Mouse (Mus musculus) kidney, postnatal 36 days (tissue): Measurements from ENCODE around the gene Adcyap1r1.
A peak's percentile ranks its signal among the peaks of the same experiment; 100 is the strongest.

Source experiments
- DNase-seq, 2 experiments: peaks; one replicate each; pipeline ENCODE4 v3.0.0; 2021 to 2022; ENCODE audit warnings: mixed read lengths in 2 of 2

Gene Adcyap1r1

DNA sequence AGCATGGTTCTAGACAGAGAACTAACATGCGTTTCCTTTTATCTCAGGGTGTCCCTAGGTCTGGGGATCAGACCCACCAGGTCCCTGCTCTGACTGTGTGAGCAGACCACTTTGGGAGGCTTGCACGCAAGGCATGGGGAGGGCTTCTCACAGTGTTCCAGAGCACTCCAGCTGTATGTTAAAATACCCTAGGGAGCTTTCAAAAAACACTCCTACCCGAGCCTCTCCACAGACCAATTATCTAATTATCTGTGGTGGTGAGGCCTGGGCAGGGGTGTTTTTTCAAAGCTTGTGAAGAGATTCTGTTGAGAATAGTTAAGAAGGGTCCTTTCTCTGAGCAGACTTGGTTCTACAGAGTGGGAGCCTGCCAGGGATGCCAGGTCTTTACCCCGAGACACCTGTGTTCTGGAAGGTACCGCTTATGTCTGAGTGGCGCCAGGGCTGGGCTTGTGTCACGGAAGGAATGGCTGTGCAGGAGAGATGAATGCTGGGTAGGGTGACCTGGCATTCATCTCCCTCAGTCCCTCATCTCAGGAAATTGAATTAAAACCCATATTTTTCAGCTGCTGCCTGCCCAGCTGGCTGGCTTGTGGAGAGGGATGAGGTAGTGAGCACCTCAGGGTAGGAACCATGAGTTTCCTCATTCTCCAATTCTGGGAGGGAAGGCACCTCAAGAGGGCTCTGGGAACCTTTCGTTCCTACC, 2.7 kb upstream of the Adcyap1r1 start:
- DNase-seq: no peak

DNA sequence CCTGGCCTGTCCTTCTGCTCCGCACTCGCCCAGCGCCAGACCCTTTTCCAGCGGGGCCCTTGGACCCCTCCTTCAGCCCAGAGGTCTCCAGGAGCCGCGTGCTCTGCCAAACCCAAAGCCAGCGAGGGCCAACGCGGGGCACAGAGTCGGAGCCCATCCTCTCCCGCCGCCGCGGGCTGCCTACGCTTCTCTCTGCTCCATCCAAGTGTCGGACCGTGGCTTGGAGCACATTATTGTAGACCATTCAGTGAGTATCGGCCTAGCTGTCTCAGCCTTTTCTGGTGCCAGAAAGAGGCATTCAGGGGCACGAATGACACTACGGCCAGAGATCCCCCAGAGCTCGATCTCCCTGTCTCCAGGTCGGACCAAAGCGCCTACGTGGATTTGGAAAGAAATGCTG, 603 bp downstream of the Adcyap1r1 start:
- no peak for DNase-seq

DNA sequence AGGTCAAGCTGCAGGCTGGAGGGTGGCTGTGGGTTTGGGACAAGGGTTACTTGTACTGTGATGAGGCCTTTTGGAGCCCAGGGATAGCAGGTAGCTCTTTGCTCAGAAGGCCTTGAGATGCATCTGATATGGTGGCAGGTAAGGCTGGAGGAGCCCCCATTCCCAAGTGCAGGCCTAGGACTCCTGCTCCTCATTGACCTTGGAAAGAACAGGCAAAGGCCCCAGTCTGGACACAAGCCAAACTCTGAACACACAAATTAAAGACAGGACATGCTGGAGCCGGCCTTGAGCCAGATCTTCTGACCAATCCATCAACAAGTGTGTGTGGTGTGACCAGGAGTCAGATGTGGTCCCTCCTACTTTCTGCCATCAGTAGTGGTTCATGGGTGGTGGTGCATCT, 1.8 kb downstream of the Adcyap1r1 start:
- no peak for DNase-seq

DNA sequence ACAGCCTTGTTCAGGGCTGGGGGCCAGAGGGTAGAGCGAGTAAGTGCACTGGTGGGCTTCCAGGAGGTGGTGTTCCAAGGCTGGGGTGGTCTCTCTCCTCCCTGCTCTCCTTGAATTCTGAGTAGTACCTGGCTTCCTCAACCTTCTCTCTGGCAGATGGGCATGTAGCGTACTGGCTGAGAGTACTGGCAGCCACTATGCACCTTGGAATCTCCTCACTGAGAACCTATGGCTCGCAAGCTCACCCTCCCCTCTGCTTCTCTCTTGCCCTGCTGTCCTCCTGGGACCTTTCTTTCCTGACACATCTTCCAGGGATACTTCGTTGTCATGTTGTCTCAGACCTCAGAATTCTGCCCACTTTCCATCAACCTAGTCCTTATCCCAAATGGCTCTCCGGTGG, 3.9 kb downstream of the Adcyap1r1 start:
- no peak for DNase-seq

DNA sequence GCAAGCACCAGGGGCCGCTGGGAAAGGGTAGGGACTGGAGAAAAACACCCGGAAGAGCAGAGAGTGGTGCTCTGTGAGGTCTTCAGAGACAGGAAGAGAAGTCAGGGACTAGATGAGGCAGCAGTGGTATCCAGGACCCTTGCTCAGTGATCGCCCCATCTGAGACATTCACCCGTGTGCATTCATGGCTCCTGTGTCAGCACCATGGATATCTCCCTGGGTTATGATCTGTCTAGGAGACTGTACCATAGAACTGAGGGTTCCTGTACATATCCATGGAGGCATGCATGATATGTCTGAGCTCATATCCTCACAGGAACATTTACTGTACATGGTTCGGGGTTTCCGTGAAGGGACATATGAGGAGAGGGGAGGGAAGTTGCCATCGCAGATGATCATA, 5.9 kb downstream of the Adcyap1r1 start:
- DNase-seq: no peak

DNA sequence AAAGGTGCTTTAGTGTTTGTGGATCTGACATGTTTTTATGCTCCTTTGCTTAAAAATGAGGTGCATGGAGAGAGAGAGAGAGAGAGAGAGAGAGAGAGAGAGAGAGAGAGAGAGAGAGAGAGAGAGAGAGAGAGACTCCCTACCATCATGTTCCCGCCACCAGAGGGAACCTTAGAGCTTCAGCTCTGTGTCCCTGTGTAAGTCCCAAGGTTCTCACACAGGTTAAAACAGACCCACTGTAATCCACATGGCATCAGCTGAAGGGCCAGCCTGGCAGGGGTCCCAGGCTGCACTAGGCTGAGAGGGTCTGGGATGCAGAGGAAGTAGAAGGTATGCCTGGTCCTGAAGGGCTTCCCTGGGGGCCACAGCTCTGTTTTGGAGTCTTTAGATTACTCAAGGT, 6.4 kb downstream of the Adcyap1r1 start:
- no peak for DNase-seq

DNA sequence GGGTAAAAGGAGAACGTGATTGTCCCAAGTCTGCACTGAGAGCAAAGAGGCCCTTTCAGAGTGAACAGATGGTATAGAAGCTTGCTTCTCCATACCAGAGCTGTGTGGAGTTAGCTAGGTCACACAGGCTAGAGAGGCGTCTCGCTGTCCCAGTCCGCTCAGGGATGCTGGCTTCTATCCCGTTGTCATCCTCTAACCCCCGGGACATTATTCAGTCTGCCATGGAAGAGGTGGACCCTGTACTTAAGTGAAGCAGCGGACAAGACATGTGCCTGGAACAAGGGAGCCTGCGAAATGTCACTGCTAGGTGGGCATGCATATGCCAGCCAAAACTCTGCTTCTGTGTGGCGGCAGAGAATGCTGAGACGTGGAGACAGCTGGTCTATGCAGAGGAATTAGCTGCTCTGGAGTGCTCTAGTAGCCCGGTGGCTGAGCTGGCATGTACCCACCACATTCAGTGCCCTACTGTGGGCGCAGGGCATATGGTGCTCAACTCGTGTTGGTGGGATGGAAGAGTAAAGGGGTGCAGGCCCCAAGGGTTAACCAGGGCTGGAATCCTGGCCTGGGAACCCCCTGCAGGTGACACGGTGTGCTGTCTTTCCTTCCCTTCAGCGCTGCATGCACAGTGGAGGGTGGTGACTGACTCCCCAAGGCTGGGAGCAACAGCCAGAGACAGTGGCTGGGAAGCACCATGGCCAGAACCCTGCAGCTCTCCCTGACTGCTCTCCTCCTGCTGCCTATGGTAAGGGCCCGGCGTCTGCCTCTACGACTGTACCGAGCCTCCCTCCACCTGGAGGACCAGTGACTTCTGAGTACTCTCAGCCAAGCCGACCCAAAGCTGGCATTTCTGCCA, 8.0 kb downstream of the Adcyap1r1 start:
- DNase-seq: no peak

DNA sequence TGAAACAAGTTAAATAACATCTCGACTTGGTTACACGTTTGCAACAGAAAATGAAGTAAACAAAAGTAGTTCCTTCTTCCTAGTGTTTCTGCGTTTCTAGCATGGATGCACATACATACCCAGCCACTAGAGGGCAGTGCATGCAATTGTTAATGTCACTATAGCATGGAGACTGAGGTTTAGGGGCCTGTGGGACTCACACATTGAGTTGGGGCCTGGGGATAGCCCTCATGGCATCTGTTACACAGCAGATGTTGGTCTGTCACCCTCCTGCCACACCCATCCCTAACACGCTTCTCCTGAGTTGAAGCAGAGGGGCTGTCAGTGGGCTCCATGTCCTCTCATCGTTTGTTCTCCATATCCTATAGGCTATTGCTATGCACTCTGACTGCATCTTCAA, 9.4 kb downstream of the Adcyap1r1 start:
- DNase-seq: peak; percentile 2 to 48

DNA sequence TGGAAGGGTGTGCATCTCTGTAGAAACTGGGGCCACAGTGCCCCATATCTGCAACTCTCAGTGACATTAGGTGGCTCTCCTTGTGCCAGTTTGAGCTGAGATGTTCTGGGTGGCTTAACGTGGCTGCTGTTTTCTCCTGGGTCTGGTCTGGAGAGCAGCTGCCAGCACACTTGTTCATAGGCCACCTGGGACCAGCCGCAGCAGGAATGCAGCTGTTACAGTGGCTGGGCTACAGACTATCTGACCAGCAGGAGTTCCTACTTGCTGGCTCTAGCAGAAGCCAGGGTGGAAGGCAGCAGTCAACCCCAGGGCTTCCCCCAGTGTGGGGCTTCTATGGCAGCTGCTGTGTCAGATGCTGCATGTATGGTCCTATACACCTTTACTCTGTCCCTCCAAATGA, 9.9 kb downstream of the Adcyap1r1 start:
- DNase-seq: no peak

DNA sequence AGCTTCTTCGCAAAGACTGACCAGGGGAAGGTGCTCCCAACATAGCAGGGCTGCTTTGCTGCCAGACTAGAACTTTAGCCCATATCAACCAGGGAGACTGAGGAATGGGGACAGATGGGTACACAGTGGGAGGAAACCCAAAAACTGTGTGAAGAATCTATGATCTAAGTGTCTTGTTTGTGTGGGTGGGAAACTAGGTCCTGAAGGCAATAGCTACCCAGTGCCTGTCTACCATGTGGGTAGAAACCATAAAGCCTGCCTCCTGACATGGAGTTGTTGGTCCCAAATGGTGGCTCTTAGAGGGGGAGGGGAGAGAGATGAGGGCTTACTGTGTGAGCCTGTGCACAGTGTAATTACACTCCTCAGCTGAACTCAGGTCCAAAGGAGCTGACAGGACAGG, 10.6 kb downstream of the Adcyap1r1 start:
- DNase-seq: no peak

DNA sequence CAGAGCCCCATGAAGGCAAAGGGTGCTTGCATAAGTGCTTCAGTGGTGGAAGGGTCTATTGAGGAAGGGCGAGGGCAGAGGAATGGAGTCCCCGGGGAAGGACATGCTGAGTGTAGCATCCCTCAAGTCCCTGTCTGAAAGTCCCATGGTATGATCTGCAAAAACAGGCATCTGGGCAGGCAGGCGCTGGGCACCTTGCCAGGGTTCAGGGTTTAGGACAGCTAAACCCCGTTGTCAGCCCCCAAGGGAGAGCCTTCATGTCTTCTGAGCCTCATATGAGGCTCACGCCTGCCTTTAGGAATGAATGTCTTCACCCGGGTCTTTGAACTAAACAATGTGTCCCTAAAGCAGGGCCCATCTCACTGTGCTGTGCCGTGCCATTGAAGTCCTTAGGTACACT, 12.2 kb downstream of the Adcyap1r1 start:
- peak; percentile 12 to 22 for DNase-seq

DNA sequence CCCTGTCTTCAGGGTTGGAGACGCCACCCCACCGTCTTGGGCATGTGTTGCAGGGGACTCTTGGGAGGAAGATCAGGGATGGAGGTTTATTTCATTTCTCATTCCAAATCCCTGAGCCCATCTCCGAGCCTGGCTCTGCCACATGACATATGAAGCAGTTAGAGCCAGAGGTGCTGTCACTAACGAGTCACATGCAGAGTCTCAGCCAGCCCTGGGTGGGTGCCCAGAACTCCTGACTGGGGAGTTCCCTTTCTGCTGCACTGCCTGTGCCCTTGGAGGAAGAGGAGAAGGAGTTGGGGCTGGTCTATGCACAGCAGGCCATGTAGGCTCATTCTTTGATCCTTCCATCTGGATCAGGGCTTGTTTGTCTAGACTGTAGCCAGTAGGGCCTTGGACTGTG, 13.5 kb downstream of the Adcyap1r1 start:
- no peak for DNase-seq

DNA sequence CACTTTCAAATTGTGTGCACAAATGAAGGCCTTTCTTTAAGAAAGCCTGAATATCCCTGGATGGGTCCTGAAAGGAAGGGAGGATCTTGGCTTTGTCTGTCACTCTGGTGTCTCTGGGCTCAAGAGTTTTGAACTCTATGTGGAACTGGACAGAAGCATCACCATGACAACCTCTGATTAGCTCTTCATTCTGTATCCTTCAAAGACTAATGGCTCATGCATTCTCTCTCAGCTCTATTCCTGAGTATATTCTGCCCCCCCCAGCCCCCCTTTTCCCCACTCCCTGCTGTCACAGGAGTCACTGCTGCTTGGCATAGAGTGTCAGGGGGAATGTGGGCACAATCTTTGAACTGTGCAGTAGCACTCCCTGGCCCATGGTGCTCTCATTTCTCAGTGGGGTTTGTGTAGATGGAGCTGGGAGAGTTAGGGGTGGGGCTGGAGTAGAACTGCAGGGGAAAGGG, 14.6 kb downstream of the Adcyap1r1 start:
- DNase-seq: no peak

DNA sequence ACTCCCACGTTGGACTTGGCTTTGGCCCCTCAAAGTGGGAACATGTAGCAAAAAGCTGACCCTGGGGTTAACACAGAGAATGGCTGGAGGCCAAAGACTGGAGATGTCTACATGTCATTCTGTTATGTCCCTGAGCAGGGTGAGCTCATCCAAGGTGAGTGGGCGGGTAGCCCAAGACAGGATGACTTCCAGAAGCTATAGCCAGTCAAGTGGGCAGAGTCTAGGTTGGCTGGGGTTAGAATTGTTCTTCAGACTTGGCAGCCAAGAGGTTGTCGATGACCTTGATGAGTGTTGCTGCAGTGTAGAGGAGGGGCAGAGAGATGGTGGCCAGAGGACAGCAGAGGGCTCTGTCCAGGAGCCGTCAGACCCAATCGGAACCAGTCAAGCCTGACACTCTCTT, 18.9 kb downstream of the Adcyap1r1 start:
- DNase-seq: no peak

DNA sequence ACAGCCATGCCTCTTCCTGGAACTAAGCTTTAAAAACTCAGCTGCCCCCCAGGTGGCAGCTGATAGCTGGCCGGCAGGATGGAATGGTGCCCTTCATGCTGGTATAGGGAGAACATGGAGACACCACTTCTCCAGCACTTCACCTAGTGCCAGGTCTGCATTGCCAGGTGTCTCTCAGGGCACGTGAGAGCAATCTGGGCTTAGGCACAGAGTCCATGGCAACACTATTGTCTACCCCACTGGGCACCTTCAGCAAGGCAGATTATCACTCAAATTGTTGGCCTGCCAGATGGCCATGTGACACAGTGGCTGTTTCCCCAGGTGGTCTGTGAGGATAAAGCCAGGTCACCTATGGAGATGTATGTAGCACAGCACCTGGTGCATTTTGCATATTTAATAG, 20.6 kb downstream of the Adcyap1r1 start:
- DNase-seq: no peak

DNA sequence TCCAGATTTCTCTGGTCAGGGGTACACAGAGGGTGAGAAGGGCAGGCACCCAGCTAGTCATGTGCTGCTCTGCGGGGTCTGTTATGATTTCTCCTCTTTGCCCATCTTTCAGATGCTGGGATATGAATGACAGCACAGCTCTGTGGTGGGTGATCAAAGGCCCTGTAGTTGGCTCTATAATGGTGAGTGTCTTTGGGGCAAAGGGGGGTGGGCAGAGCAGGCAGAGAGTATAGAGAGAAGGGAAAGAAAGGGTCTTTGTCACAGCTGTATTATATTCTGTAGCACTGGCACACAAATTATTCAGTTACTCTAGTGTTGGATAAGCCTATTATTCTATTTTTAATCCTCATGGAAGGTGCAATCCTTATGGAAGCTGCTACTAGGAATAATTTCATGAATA, 29.2 kb downstream of the Adcyap1r1 start:
- DNase-seq: no peak

DNA sequence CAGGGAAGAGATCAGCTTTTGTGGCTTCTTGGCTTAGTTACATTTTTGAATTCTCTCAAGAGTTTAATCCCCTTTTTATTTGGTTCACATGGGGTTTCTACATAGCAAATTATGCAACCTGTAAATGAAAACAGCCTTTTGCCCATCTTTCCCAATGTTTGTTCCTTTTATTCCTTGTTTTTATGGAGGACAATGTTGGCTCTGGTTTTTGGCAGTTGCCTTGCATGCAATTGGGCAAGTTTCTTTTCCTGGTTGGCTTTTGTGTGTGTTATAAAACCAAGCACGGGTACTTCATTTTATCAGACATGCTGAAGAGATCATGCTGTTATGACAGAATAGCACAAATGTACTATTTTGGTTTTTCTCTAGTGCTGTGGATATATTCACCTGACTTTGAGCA, 30.7 kb downstream of the Adcyap1r1 start:
- DNase-seq: no peak

DNA sequence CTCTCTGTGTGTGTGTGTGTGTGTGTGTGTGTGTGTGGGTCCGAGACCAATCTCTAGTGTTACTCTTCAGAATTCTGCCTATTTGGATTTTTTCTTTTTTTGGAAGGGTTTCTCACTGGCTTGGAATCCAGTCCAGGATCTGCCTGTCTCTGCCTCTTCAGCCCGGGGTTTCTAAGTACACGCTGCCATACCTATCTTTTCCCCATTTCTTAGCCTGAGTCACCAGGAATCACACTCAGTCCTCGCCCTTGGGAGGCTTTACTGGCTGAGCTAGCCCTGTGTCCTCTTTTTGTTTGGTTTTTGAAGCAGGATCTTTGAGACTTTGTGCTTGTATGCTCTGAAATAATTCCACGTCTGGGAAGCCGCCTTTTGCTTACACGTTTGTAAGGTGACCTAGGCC, 31.6 kb downstream of the Adcyap1r1 start:
- no peak for DNase-seq

DNA sequence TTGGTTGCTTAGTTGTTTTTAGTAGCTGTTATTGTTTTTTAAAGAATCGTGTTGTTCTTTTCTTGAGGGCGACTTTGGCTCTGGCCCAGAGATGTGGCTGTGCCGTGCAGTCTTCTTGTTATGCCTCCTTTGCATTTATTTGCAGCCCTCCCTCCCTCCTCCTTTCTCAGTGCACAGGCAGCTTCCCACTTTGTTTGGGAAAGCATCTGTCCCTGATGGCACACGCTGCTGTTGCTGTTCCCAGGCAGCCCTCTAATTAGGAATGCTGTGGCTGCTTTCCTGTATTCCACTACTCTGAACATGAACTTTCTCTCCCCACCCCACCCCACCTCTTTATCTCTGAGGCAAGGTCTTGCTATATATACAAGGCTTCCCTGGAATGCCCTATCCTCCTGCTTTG, 32.4 kb downstream of the Adcyap1r1 start:
- no peak for DNase-seq

DNA sequence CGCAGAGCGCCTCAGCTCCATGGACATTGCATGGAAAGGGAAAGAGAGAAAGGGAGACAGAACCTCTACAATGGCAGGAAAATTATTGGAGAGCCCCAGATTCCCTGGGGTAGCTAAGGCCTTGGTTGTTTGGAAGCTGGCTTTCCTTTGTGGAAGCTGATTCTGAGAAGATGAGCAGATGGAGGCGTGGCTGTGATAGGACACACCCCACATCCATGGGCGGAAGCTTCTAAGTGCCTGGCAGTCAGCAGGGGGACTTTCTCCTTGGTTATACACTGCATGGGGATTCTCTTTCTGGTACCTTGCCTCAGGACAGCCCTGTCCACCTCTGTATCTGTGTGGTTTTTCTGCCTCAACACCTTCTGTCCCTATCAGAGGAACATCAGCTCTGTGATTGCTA, 33.4 kb downstream of the Adcyap1r1 start:
- no peak for DNase-seq

DNA sequence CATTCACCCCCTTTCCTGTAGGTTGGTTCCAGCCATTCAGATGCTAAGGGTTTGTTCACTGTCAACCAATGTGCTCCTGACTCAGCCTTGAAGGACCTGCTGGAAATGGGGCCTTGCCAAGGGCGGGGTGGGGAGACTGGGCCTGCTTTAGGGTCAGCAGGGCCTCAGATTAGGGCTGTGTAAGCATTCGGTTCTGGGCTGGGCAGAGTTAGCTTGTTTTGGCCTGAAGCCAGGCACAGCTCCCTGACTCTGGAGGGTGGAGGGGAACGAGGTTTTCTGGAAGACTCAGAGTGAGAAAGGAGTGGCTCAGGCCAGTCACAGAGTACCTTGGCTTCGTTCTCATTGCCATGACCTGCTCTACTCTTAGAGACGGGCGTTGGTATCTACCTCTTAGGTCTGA, 35.9 kb downstream of the Adcyap1r1 start:
- peak in 1 of 2 experiments; percentile 21 for DNase-seq

DNA sequence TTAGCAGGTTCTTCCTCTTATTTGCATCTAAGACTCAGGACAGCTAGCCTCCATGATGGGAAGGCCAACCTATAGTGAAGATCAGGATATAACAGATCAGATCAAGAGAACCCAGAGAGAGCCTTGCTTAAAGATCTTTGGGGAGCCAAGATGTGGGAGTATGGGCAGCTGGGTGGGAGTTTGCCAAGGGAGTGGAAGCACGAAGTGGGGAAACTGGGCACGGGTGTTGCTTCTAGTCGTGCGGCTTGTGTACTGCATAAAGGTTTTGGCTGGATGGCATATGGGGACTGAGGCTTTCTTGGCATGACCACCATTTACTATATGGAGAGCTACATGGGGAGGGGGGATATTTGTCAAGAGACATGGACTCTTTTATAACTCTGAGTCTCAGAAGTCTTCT, 44.4 kb downstream of the Adcyap1r1 start:
- DNase-seq: no peak

DNA sequence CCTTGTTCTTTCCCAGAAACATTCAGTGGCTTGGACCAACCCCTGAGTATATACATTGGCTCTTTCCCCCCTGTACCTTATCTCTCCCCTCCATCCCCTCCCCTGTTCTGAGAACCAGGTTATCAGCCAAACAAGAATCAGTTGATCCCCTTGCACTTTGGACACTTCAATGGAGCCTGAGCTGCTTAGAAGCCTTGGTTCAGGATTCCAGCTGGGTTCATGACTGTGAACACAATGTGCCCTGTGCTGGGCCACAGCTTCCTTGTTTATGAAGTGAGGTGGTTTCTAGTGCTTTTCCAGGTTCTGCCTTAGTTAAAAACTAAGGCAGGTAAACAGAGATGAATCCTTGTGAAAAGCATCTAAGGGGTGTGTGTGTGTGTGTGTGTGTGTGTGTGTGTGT, 47.0 kb downstream of the Adcyap1r1 start:
- no peak for DNase-seq

DNA sequence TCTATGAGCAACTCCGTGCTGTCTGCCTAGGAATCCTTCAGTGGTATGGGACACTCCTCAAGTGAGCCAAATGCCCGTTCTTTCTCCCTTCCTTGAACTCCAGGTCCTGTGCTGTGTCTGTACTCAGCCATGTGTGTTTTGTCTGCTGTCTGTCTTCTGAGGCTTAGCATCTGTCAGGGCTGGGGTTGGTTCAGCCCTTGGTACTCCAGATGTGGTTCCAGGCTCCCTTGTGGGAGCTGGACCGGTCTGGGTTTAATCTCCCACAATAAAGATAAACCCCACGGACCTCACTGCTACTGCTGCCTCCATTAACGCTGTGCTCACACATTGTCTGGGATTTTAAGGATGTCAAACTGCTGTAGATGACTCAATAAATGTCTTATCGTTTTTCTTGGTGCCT, 49.3 kb downstream of the Adcyap1r1 start:
- DNase-seq: no peak
